Comparison of ENCODE assay signal across 8 mouse cellular contexts in the genomic region with DNA sequence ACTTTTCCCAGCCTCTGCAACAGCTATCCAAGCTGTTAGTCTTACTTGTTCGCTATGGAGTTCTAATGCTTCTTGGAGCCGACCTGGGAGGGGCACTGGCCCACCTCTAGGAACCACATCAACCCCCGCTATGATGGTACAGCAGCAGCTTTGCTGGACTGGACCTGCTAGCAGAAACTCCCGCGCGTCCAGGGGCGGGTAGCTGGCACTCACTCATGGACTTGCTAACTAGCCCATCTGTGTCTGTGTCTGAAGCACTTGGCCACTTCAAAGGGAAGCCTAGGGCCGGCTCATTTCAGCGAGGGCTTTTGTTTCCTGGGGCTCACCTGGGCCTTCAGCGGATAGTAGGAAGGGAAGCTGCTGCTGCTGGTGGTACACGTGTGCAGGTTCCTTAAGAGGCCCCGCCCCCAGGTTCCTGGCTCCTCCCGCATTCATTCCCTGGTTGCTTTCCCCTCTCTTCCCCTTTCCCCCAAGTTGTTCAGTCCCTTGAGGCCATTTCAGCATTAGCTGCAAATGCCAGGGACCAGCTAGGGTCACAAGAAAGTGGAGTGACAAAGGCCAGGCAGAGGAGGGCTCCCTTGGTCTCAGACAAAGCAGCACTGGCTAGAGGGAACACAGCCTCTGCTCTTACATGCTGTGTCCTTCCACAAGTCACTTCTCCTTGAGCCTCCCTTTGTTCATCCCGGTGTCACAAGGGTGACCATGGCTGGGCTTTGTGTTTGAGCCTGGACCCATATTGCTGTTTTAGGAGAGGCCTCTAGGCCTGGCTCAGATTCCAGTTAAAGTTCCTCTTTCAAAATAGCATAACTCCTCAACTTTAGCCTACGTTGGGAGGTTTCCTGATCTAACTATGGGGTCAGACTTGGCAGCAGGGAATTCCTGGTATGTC. TPM values are rescaled to one million over a fixed set of nuclear protein-coding genes. Genes with fewer than 3 reads are reported as not detected.
DNase-seq lines count a peak whose midpoint lies in the region; ATAC-seq lines count a peak whose summit lies in the region.

TSS of gene Lgals12 (minus strand) at position 393 of the 889 bp plus-strand sequence.

- H3K27me3 ChIP-seq in midbrain, embryonic 11.5 days (ENCODE audit: control insufficient read depth, insufficient read depth, low read length): peaks cover 2% of the 10 kb centered on the region; the same call in 1 of the 2 replicates

- WGBS in midbrain, embryonic 11.5 days: 6% methylated on average over 15 of the region's 15 CpGs

- H3K9ac ChIP-seq in midbrain, embryonic 11.5 days (ENCODE audit: low read length): no peak within 1 kb of the TSS; the same call in 1 of the 2 replicates

- intact Hi-C loops in left cerebral cortex, postnatal 14 days (cut with DNase I): no loop called here

- 0 out of 2 replicates have a peak within 1 kb of the TSS, but pooled peaks have one; percentile 8 for H3K27ac ChIP-seq in midbrain, embryonic 11.5 days (ENCODE audit: low read depth, low read length)

- DNase-seq in cerebellum, postnatal 10 days: peak; percentile 73 to 82
- DNase-seq in cerebellum, adult 9-10 months: no peak
- DNase-seq in adrenal gland, postnatal 36 days: peak; percentile 10 to 56
- no peak for DNase-seq in gonadal fat pad, adult 2 months (ENCODE audit: low read depth)
- DNase-seq in left cerebral cortex, postnatal 14 days (ENCODE audit: low spot score in 2 of 2): peak; percentile 46 to 49
- DNase-seq in midbrain, embryonic 11.5 days (ENCODE audit: low spot score, missing footprints): peak; percentile 87
- DNase-seq in testis, postnatal 14 days (ENCODE audit: low spot score): peak; percentile 20
- no peak for DNase-seq in gastrocnemius, adult 18-20 months (ENCODE audit: low spot score)

- H3K4me1 ChIP-seq in midbrain, embryonic 11.5 days (ENCODE audit: control insufficient read depth, insufficient read depth, low read length): peaks cover 4% of the 10 kb centered on the region

- H3K4me3 ChIP-seq in midbrain, embryonic 11.5 days (ENCODE audit: low read depth, low read length): peak within 1 kb of the TSS; percentile 6; the same call in 1 of the 2 replicates

- H3K9me3 ChIP-seq in midbrain, embryonic 11.5 days (ENCODE audit: control insufficient read depth, low read length): no peaks in the 10 kb centered on the region

- no peaks in the 10 kb centered on the region for H3K36me3 ChIP-seq in midbrain, embryonic 11.5 days (ENCODE audit: control insufficient read depth, insufficient read depth, low read length)

- H3K4me2 ChIP-seq in midbrain, embryonic 11.5 days: peak within 1 kb of the TSS; percentile 48

- peak; percentile 43; the same call in 1 of the 2 replicates for ATAC-seq in midbrain, embryonic 11.5 days (ENCODE audit: low FRiP score)

RNA-seq across cellular contexts. Expression of gene Lgals12, which starts in this region (rescaled TPM):
- 10 to 100 TPM; 21.0 to 38.8 TPM for total RNA-seq in adrenal gland, postnatal 36 days (2021)
- polyA plus RNA-seq in gonadal fat pad, adult 2 months (2012; rRNA removed): 43.3 and 74.5 TPM in 2 replicates
- total RNA-seq in left cerebral cortex, postnatal 14 days (2021): under 1 TPM; 0.40 to 0.55 TPM
- not detected in 2 replicates for polyA plus RNA-seq in midbrain, embryonic 11.5 days (2014; fragmentation: Nextera tagmentation; extraction: Ambion mirVana)
- 1 to 10 TPM in 1 of 2 experiments, under 1 TPM in 1; 0.89 to 1.1 TPM for total RNA-seq in gastrocnemius, adult 18-20 months (2021)

Comparison
In these comparisons a context has a peak if more than half of its experiments do, and no peak if none do; other contexts are left out.
1. RNA of gene Lgals12 (total RNA-seq): 21.0 to 38.8 TPM in adrenal gland, postnatal 36 days; 0.89 to 1.1 TPM in gastrocnemius, adult 18-20 months and 0.40 to 0.55 TPM in left cerebral cortex, postnatal 14 days; every median in the first group is over 10 times any median in the second.
2. RNA of gene Lgals12 (polyA plus RNA-seq): 43.3 to 74.5 TPM in gonadal fat pad, adult 2 months; not detected in midbrain, embryonic 11.5 days; every median in the first group is over 10 times any median in the second.
3. DNase-seq: peak in cerebellum, postnatal 10 days (2 of 2), adrenal gland, postnatal 36 days (2 of 2) and testis, postnatal 14 days (single experiment); none in cerebellum, adult 9-10 months (single experiment), gonadal fat pad, adult 2 months (single experiment) and gastrocnemius, adult 18-20 months (single experiment).
4. Peak in DNase-seq in left cerebral cortex, postnatal 14 days; RNA of the gene not detected or under 1 TPM.
5. Peak in DNase-seq, ATAC-seq, H3K4me3 ChIP-seq, H3K27ac ChIP-seq and H3K4me2 ChIP-seq in midbrain, embryonic 11.5 days; RNA of the gene not detected or under 1 TPM.